Mouse (Mus musculus): Measurements from ENCODE around the gene Itpr1.

Itpr1 gene

DNA sequence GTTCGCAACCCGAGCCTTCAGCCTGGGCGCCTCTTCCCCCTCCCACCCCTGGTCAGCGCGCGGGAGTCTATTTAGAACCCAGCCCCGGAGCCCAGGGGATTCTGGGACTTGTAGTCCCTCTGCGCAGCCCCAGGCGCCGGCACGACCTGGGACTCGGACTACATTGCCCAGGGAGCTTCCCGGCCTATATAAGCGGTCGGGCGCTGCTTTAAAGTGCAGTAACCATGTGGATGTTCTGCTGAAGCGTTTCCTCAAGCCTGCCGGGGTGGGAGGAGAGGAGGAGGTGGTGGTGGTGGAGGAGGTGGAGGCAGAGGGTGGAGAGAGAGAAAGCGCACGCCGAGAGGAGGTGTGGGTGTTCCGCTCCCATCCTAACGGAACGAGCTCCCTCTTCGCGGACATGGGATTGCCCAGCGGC is at the start of gene Itpr1:
TSS of gene Itpr1 (plus strand) at position 216 of the 415 bp plus-strand sequence.
- peak; percentile 92 to 98 for DNase-seq (ENCODE audit: low spot score in 2 of 2)

DNA sequence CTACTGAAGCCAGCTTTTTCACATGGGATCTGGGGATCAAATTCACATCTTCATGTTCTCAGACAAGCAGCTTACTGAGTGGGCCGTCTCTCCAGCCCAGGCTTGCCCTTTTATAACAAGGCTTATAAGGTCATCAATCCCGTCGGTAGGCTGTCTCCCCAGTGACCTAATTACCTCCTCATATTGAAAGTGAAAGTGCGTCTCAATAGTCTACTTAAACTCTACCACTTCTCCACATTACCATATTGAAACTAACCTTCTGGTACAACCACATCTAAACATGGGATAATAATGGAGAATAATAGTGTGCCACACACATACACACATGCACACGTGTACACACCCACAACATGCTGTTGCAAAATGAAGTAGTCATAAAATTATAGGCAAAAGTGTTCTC is 48.0 kb upstream of the Itpr1 start:
- no peak for DNase-seq (ENCODE audit: low spot score in 2 of 2)

GRCm38 (mm10) chr6:108165598-108165997 is 47.3 kb upstream of the Itpr1 start:
- no peak for DNase-seq (ENCODE audit: low spot score in 2 of 2)

- DNase-seq (ENCODE audit: low spot score in 2 of 2): no peak
These were observed 44.8 kb upstream of the Itpr1 start for GRCm38 (mm10) chr6:108167946-108168680.

DNA sequence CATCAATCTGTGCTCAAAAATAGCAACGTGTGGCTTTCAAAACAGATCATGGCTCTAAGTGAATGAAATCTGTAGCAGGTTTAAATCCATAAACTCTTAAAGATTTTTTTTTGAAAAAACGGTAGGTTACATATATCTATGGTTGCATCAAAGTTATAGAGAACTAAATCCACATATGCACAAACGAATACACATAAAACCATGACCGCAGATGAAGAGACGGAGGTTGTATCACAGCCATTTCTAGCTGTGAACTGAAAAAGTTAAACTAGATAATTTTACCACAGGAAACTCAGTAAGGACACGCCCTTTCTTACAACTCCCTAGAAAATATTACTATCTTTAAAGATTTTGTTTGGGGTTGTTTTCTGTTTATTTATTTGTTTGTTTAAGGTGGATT is 44.2 kb upstream of the Itpr1 start:
- DNase-seq (ENCODE audit: low spot score in 2 of 2): no peak

- DNase-seq (ENCODE audit: low spot score in 2 of 2): no peak
These were observed 43.4 kb upstream of the Itpr1 start for GRCm38 (mm10) chr6:108169466-108169865.

- DNase-seq (ENCODE audit: low spot score in 2 of 2): no peak
These were observed 40.7 kb upstream of the Itpr1 start for GRCm38 (mm10) chr6:108172219-108172618.

DNA sequence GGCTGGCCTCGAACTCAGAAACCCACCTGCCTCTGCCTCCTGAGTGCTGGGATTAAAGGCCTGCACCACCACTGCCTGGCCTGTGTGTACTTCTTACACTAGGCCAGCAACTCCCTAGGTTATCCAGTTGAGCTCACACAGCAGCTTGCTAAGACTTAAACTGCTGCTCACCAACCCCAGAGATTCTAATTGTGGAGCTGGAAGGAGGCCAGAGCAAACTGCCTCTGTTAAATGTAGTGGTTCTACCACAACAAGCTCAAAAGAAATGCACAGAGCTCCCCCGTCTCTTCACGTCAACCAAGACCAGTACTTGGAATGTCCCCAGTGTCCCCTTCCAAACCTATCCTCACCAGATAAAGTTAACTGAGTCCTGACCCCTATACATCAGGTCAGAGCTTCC is 38.7 kb upstream of the Itpr1 start:
- DNase-seq (ENCODE audit: low spot score in 2 of 2): peak in 1 of 2 experiments; percentile 17

DNA sequence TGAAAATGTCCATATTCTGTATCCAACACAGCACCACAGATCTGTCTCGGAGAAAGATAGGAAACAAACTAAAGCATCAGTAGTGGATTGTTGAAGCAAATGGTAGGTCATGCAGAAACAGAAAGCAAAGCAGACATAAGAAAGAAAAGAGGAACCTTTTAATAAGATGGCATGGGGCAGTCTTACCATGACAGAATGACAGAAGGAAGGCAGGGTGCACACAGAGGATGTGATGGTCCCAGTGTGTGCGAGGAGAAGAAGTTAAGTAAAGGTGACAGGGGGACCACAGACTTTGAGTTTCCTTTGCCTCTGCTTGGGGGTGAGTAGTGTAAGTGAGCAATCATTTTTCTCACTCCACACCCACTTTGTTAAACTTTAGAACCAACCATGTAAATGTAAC is 33.8 kb upstream of the Itpr1 start:
- no peak for DNase-seq (ENCODE audit: low spot score in 2 of 2)

- DNase-seq (ENCODE audit: low spot score in 2 of 2): peak; percentile 76 to 88
These were observed 27.8 kb upstream of the Itpr1 start, which contains the start of gene Sumf1 for GRCm38 (mm10) chr6:108184847-108185684. Gene Sumf1 (minus strand): TSS chr6:108185582.

DNA sequence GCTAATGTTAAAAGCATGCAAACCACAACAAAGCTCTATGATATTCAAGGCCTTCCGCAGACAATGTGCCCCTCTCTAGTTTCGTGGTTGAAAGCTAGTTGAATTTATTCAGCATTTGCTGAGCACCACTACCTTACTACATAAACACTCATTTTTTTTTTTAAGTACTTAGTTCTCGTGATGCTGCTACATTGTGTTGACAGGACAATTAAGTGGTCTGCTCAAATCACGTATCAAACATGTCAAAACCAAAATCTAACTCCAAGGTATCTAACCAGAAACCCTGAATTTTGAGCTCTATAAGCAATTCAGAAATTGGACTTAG is 27.2 kb upstream of the Itpr1 start:
- DNase-seq (ENCODE audit: low spot score in 2 of 2): no peak

DNA sequence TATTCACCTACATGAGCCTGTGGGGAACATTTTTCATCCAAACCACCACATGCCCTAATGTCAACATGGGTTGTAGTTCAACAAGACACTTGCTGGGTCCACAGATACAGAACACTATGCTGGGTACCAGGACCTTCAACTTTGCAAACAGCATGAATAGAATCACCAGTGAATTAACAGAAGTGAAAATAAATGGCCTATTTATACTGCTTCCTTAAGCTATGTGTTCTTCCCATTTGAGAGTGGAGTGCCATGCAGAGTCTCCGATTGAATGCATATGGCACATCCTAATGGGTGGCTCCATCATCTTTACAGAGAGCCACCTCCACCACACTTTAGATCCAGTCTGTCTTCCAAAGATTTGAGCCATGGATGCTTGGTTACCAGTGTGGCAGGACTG is 22.2 kb upstream of the Itpr1 start:
- DNase-seq (ENCODE audit: low spot score in 2 of 2): no peak

GRCm38 (mm10) chr6:108192632-108193031 is 20.3 kb upstream of the Itpr1 start:
- no peak for DNase-seq (ENCODE audit: low spot score in 2 of 2)

GRCm38 (mm10) chr6:108196665-108197064 is 16.2 kb upstream of the Itpr1 start:
- DNase-seq (ENCODE audit: low spot score in 2 of 2): no peak

DNA sequence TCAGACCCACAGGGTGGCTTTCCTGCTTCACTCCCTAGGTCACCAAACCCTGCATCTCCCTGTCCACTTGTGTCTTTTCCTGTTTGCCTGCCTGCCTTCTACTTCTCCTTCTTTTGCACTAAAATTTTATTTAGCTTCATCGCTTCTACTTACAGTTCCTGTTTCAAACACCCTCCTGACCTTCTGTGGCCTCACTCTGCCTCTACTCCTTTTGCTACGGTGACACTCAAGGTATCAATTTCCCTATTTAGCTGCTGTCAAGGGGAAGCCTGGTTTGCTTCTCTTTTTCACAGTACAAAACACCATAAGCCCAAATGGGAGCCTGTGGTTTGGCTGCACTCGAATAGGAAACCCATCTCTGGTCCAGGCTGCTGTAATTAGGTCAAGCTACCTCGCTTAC is 15.8 kb upstream of the Itpr1 start:
- DNase-seq (ENCODE audit: low spot score in 2 of 2): no peak

- no peak for DNase-seq (ENCODE audit: low spot score in 2 of 2)
These were observed 14.6 kb upstream of the Itpr1 start for GRCm38 (mm10) chr6:108198286-108198685.

DNA sequence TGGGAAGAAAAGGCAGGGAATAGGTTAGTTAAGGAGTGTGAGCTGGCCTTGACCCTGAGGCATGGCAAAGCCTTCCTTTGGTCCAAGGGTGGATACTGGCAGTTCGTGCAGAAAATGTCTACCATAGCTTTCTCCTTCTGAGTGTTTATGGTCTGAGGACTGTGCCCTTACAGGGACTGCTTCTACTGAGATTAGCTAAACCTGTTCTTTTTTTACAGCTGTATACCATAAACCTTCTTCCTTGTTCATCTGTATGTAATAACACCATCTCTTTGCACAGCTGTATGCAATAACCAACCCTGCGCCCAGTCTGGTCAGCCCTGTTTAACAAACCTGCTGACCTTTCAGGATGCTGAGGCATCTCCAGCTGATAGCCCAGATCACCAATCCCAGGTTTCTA is 8.6 kb upstream of the Itpr1 start:
- DNase-seq (ENCODE audit: low spot score in 2 of 2): no peak

- DNase-seq (ENCODE audit: low spot score in 2 of 2): no peak
These were observed 6.8 kb upstream of the Itpr1 start for GRCm38 (mm10) chr6:108206145-108206544.

- no peak for DNase-seq (ENCODE audit: low spot score in 2 of 2)
These were observed 5.9 kb upstream of the Itpr1 start for GRCm38 (mm10) chr6:108206914-108207566.

GRCm38 (mm10) chr6:108211896-108212880 is 708 bp upstream of the Itpr1 start:
- no peak for DNase-seq (ENCODE audit: low spot score in 2 of 2)

Data from left cerebral cortex, adult 9 months (tissue).